Mouse (Mus musculus) kidney, postnatal 0 days (tissue): ENCODE measurements around the gene Dgkh. TPM values are rescaled to one million over a fixed set of nuclear protein-coding genes. Genes with fewer than 3 reads are reported as not detected.

Source experiments
- ATAC-seq: fragments of 200-750 bp; cut with Nextera tagmentation; replicated peaks from 2 replicates; pipeline ENCODE4 v1.8.0; 2017; ENCODE audit warnings: low read depth, moderate number of reproducible peaks, moderate TSS enrichment, moderate library complexity; ENCODE audit not compliant: low FRiP score
- DNase-seq: peaks from one replicate; pipeline ENCODE4 v3.0.0-alpha.2; 2016; ENCODE audit warnings: low spot score
- H3K27ac ChIP-seq: fragments of 300-500 bp; sonication (generic); 2 replicates; pipeline ENCODE4 v1.5.1; 2014; ENCODE audit warnings: mild to moderate bottlenecking
- H3K27me3 ChIP-seq: fragments of 300-500 bp; sonication (generic); 2 replicates; pipeline ENCODE4 v1.6.1; 2014; ENCODE audit warnings: low read length, mixed read lengths; ENCODE audit not compliant: insufficient read depth
- H3K36me3 ChIP-seq: fragments of 300-500 bp; sonication (generic); 2 replicates; pipeline ENCODE4 v1.6.1; 2014; ENCODE audit warnings: low read length, mixed read lengths; ENCODE audit not compliant: insufficient read depth
- H3K4me1 ChIP-seq: fragments of 300-500 bp; sonication (generic); replicated peaks from 2 replicates; pipeline ENCODE4 v1.6.1; 2014; ENCODE audit warnings: antibody characterized with exemption, low read length, mixed read lengths; ENCODE audit not compliant: insufficient read depth
- H3K4me2 ChIP-seq: fragments of 300-500 bp; sonication (generic); 2 replicates; pipeline ENCODE4 v1.6.1; 2014; ENCODE audit warnings: mild to moderate bottlenecking, low read length, moderate library complexity, mixed read lengths
- H3K4me3 ChIP-seq: fragments of 300-500 bp; sonication (generic); replicated peaks from 2 replicates; pipeline ENCODE4 v1.5.1; 2014; ENCODE audit warnings: low read depth, low read length
- H3K9ac ChIP-seq: fragments of 300-500 bp; sonication (generic); 2 replicates; pipeline ENCODE4 v1.6.1; 2014; ENCODE audit warnings: low read depth, low read length
- H3K9me3 ChIP-seq: fragments of 300-500 bp; sonication (generic); replicated peaks from 2 replicates; pipeline ENCODE4 v1.6.1; 2016; ENCODE audit warnings: low read length, inconsistent platforms, mixed read lengths
- CTCF ChIP-seq: IDR thresholded peaks from 2 replicates; pipeline ENCODE4 v1.5.1; 2016; ENCODE audit warnings: antibody characterized with exemption, low read depth, mild to moderate bottlenecking, moderate library complexity
- WGBS: fragments of 180-500 bp; shearing (Covaris S2); extraction: QIAGEN DNeasy Blood & Tissue Kit; methylation state at CpG from one replicate; pipeline ENCODE4 v1.1.7; 2014; 5-methylcytosine and 5-hydroxymethylcytosine counted together
- polyA plus RNA-seq: library from polyadenylated mRNA; unstranded; fragments of >200 nt; fragmentation: Nextera tagmentation; extraction: Ambion mirVana; gene quantifications from 2 replicates; pipeline ENCODE4 v1.2.1, GENCODE M21; 2015

The Dgkh gene
- polyA plus RNA-seq, 1 experiment from 2014 or later: 2.2 TPM

DNA sequence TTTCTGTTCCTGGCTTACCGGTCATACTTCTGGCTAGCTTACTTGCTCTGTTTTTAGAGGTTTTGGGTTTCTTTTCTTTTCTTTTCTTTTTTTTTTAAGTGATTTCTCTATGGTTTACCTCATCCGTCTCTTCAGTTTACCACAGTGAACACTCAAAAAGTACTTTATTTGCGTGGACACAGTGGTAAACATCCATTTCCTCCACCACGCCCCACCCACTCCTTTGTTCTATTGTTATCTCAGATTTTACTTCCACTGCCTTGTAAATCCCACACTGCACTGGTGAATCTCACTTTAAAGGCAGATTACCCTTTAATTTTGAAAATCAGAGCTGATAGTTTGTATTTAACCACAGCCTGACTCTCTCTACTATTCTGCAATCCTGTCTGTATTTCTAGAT lies 44.9 kb downstream of the Dgkh start:
- Histone ChIP-seq H3K4me1 (no peaks in the 10 kb centered on the region; the same call in 1 of the 2 replicates), H3K9me3 (no peaks in the 10 kb centered on the region), H3K36me3 (0 out of 2 replicates have a peak, but pooled peaks cover under 1% of the 10 kb centered on the region), H3K9ac (no peak overlapping the region), H3K4me3 (no peak overlapping the region), H3K27ac (no peak overlapping the region; the same call in 1 of the 2 replicates), H3K27me3 (no peaks in the 10 kb centered on the region), H3K4me2 (no peak overlapping the region)
- WGBS: 69% methylated on average over 4 of the region's 4 CpGs
- no peak for ATAC-seq
- no peak for DNase-seq
- no peak for TF ChIP-seq CTCF

DNA sequence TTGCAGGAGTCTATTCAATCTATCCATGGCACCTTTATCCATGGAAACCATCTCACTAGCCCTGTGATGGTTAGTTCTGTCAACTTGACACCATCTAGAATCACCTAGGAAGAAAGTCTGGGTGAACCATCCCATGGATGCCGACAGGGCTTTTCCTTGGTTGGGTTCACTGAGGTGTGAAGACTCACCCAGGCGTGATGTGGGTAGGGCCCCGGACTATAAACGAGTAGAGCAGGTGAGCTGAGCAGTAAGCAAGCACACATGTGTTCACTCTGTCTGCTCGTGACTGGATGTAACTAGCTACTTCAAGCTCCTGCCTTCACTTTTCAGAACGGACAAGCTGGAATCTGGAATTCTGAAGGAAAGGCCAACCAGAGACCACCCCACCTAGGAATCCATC lies 45.9 kb downstream of the Dgkh start:
- H3K4me1 ChIP-seq: no peaks in the 10 kb centered on the region; the same call in 1 of the 2 replicates
- no peaks in the 10 kb centered on the region for H3K27me3 ChIP-seq
- H3K9ac ChIP-seq: no peak overlapping the region
- H3K4me2 ChIP-seq: no peak overlapping the region
- H3K9me3 ChIP-seq: no peaks in the 10 kb centered on the region
- no peak overlapping the region for H3K4me3 ChIP-seq
- H3K27ac ChIP-seq: no peak overlapping the region
- WGBS: 47% methylated on average over 6 of the region's 6 CpGs
- ATAC-seq: peak; percentile 77; the same call in 1 of the 2 replicates
- no peak for DNase-seq
- no peak for TF ChIP-seq CTCF
- H3K36me3 ChIP-seq: 0 out of 2 replicates have a peak, but pooled peaks cover 3% of the 10 kb centered on the region

- no peaks in the 10 kb centered on the region; the same call in 1 of the 2 replicates for H3K4me1 ChIP-seq
- no peak overlapping the region for H3K4me2 ChIP-seq
- no peak overlapping the region for H3K27ac ChIP-seq
- H3K9ac ChIP-seq: no peak overlapping the region
- 46% methylated on average over 4 of the region's 4 CpGs for WGBS
- H3K4me3 ChIP-seq: no peak overlapping the region
- TF ChIP-seq CTCF: no peak
- 0 out of 2 replicates have a peak, but pooled peaks cover 3% of the 10 kb centered on the region for H3K36me3 ChIP-seq
- ATAC-seq (no peak), DNase-seq (no peak)
- H3K9me3 ChIP-seq: no peaks in the 10 kb centered on the region
- no peaks in the 10 kb centered on the region for H3K27me3 ChIP-seq
Observed at GRCm38 (mm10) chr14:78684171-78684570, 48.4 kb downstream of the Dgkh start.

GRCm38 (mm10) chr14:78678981-78679380 lies 53.6 kb downstream of the Dgkh start:
- Histone ChIP-seq H3K9me3 (no peaks in the 10 kb centered on the region), H3K4me2 (no peak overlapping the region), H3K4me1 (no peaks in the 10 kb centered on the region), H3K27me3 (no peaks in the 10 kb centered on the region), H3K4me3 (no peak overlapping the region), H3K36me3 (0 out of 2 replicates have a peak, but pooled peaks cover 3% of the 10 kb centered on the region), H3K27ac (no peak overlapping the region), H3K9ac (no peak overlapping the region)
- no peak for DNase-seq
- 65% methylated on average over 3 of the region's 3 CpGs for WGBS
- no peak for TF ChIP-seq CTCF
- no peak for ATAC-seq

DNA sequence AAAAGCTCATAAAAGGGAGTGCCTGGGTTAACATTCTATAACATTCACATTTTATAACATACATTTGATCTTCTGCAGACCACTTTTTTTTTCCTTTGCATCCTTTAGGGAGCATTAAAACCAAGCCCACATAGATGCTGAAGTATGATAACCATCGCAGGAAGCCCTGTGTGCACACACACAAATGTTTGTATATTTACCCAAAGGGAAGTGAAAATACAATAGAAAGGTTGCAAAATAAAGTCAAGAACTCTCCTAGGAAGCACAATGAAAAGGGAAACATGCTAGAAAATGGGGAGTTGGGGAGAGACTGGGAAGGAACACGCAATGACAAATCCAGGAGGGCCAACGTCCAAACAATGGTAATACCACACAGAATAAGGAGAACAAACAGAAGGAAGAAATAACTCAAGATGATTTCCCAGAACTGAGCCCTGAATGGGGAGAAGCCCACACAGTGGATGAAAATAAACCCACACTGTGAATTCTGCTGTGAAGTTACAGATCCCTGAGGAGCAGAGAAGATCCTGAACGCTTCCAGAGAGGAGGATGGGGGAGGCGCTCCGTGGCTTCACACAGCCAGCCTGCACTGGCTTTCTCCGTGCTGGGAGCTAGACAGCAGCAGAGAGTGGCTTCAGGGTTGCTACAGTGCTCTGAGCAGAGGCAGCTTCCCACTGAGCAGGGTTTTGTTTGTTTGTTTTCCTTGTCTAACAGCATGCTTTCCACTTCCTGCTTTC lies 54.6 kb downstream of the Dgkh start:
- peak overlapping the region; percentile 63; the same call in 1 of the 2 replicates for H3K27ac ChIP-seq
- no peak overlapping the region for H3K4me3 ChIP-seq
- peak overlapping the region; percentile 5; the same call in 1 of the 2 replicates for H3K4me2 ChIP-seq
- 0 out of 2 replicates have a peak, but pooled peaks have one; percentile 16 for TF ChIP-seq CTCF
- H3K27me3 ChIP-seq: no peaks in the 10 kb centered on the region
- no peak overlapping the region for H3K9ac ChIP-seq
- 27% methylated on average over 7 of the region's 7 CpGs for WGBS
- H3K9me3 ChIP-seq: no peaks in the 10 kb centered on the region
- no peaks in the 10 kb centered on the region for H3K4me1 ChIP-seq
- 0 out of 2 replicates have a peak, but pooled peaks cover 3% of the 10 kb centered on the region for H3K36me3 ChIP-seq
- ATAC-seq: peak; percentile 65; the same call in 1 of the 2 replicates
- DNase-seq: peak; percentile 63

DNA sequence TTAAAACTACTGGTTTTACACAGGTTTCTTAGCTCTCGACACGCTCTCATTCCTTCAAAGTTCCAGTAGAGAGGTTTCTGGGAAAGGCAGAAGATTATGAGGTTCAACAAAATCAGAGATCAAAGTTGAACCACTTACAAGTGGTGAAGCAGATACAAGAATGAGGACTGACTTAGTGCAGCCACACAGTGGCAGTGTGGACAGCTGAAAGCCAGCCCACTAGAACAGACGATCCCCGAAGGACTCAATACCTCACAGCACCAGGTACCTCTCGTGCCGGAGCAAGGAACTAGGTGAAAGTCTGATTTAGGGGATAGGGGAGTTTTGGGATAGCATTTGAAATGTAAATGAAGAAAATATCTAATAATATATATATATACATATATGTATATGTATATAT lies 56.1 kb downstream of the Dgkh start:
- no peaks in the 10 kb centered on the region for H3K36me3 ChIP-seq
- H3K9me3 ChIP-seq: no peaks in the 10 kb centered on the region
- ATAC-seq (no peak), DNase-seq (peak; percentile 59)
- 60% methylated on average over 6 of the region's 6 CpGs for WGBS
- no peaks in the 10 kb centered on the region for H3K4me1 ChIP-seq
- H3K27ac ChIP-seq: no peak overlapping the region
- peak; percentile 59 for TF ChIP-seq CTCF
- H3K4me3 ChIP-seq: no peak overlapping the region
- no peak overlapping the region for H3K9ac ChIP-seq
- H3K27me3 ChIP-seq: no peaks in the 10 kb centered on the region
- H3K4me2 ChIP-seq: no peak overlapping the region
